Mouse (Mus musculus): ENCODE results near the gene Asap2.
A peak's percentile ranks its signal among the peaks of the same experiment; 100 is the strongest.

Gene Asap2

GRCm38 (mm10) chr12:21264970-21265369 lies 274.7 kb downstream of the Asap2 start:
- no peak for DNase-seq (ENCODE audit: low read depth)

- no peak for DNase-seq (ENCODE audit: low read depth)
Measured at GRCm38 (mm10) chr12:21265501-21265900, 275.2 kb downstream of the Asap2 start.

GRCm38 (mm10) chr12:21265946-21266783 lies 275.9 kb downstream of the Asap2 start:
- peak; percentile 30 for DNase-seq (ENCODE audit: low read depth)

GRCm38 (mm10) chr12:21266784-21267098 lies 276.5 kb downstream of the Asap2 start:
- DNase-seq (ENCODE audit: low read depth): no peak

- DNase-seq (ENCODE audit: low read depth): no peak
Measured at GRCm38 (mm10) chr12:21268083-21268616, 277.9 kb downstream of the Asap2 start.

- DNase-seq (ENCODE audit: low read depth): no peak
Measured at GRCm38 (mm10) chr12:21274446-21274845, 284.2 kb downstream of the Asap2 start.

GRCm38 (mm10) chr12:21277352-21277864 lies 287.1 kb downstream of the Asap2 start:
- no peak for DNase-seq (ENCODE audit: low read depth)

GRCm38 (mm10) chr12:21284761-21285441 lies 294.6 kb downstream of the Asap2 start, which contains the start of gene Cpsf3:
TSS of gene Cpsf3 (plus strand) at chr12:21285391.
- DNase-seq (ENCODE audit: low read depth): peak; percentile 68

- no peak for DNase-seq (ENCODE audit: low read depth)
Measured at GRCm38 (mm10) chr12:21285508-21286242, 295.4 kb downstream of the Asap2 start.

- peak; percentile 99 for DNase-seq (ENCODE audit: low read depth)
Measured at GRCm38 (mm10) chr12:21286243-21286622, 296.0 kb downstream of the Asap2 start, which contains the start of gene Itgb1bp1. TSS of gene Itgb1bp1 (minus strand) at chr12:21286284.

- peak; percentile 78 for DNase-seq (ENCODE audit: low read depth)
Measured at GRCm38 (mm10) chr12:21286712-21287650, 296.7 kb downstream of the Asap2 start.

- DNase-seq (ENCODE audit: low read depth): no peak
Measured at GRCm38 (mm10) chr12:21288716-21289395, 298.6 kb downstream of the Asap2 start.

- no peak for DNase-seq (ENCODE audit: low read depth)
Measured at GRCm38 (mm10) chr12:21289651-21290050, 299.4 kb downstream of the Asap2 start.

- no peak for DNase-seq (ENCODE audit: low read depth)
Measured at GRCm38 (mm10) chr12:21298856-21299255, 308.6 kb downstream of the Asap2 start.

- no peak for DNase-seq (ENCODE audit: low read depth)
Measured at GRCm38 (mm10) chr12:21301324-21301723, 311.1 kb downstream of the Asap2 start.

GRCm38 (mm10) chr12:21301932-21302331 lies 311.7 kb downstream of the Asap2 start:
- DNase-seq (ENCODE audit: low read depth): no peak

- DNase-seq (ENCODE audit: low read depth): no peak
Measured at GRCm38 (mm10) chr12:21302361-21302783, 312.1 kb downstream of the Asap2 start.

GRCm38 (mm10) chr12:21305741-21306140 lies 315.5 kb downstream of the Asap2 start:
- DNase-seq (ENCODE audit: low read depth): no peak

GRCm38 (mm10) chr12:21306721-21307120 lies 316.5 kb downstream of the Asap2 start:
- DNase-seq (ENCODE audit: low read depth): no peak

- no peak for DNase-seq (ENCODE audit: low read depth)
Measured at GRCm38 (mm10) chr12:21312201-21312600, 321.9 kb downstream of the Asap2 start.
